Mouse (Mus musculus) neural tube, embryonic 11.5 days (tissue): ENCODE measurements around the gene Lhx9. TPM values are rescaled to one million over a fixed set of nuclear protein-coding genes. Genes with fewer than 3 reads are reported as not detected.
"Not testable (repeated sequence)": the region's sequence is repeated elsewhere in the genome, so short reads cannot be mapped to it uniquely, and the experiment has no call there.

ENCODE experiments used
- ATAC-seq: fragments of 200-750 bp; cut with Nextera tagmentation; 2 replicates; pipeline ENCODE4 v1.8.0; 2017; ENCODE audit warnings: moderate number of reproducible peaks, mild to moderate bottlenecking, moderate TSS enrichment, moderate library complexity; ENCODE audit not compliant: insufficient read depth, low FRiP score, low TSS enrichment
- DNase-seq: peaks from one replicate; pipeline ENCODE4 v3.0.0-alpha.2; 2015; ENCODE audit warnings: low spot score
- H3K27ac ChIP-seq: fragments of 300-500 bp; sonication (generic); 2 replicates; pipeline ENCODE4 v1.5.1; 2014; ENCODE audit warnings: low read depth, mild to moderate bottlenecking, low read length
- H3K27me3 ChIP-seq: fragments of 300-500 bp; sonication (generic); 2 replicates; pipeline ENCODE4 v1.6.1; 2014; ENCODE audit warnings: mild to moderate bottlenecking, low read length, mixed read lengths; ENCODE audit not compliant: control insufficient read depth, insufficient read depth
- H3K36me3 ChIP-seq: fragments of 300-500 bp; sonication (generic); 2 replicates; pipeline ENCODE4 v1.6.1; 2014; ENCODE audit warnings: mild to moderate bottlenecking, low read length, moderate library complexity, mixed read lengths; ENCODE audit not compliant: control insufficient read depth, insufficient read depth
- H3K4me1 ChIP-seq: fragments of 300-500 bp; sonication (generic); 2 replicates; pipeline ENCODE4 v1.6.1; 2014; ENCODE audit warnings: low read length, mixed read lengths; ENCODE audit not compliant: control insufficient read depth, insufficient read depth
- H3K4me2 ChIP-seq: fragments of 300-500 bp; sonication (generic); 2 replicates; pipeline ENCODE4 v1.6.1; 2014; ENCODE audit warnings: low read depth, mild to moderate bottlenecking, moderate library complexity
- H3K4me3 ChIP-seq: fragments of 300-500 bp; sonication (generic); 2 replicates; pipeline ENCODE4 v1.5.1; 2014; ENCODE audit warnings: low read depth, low read length
- H3K9ac ChIP-seq: fragments of 300-500 bp; sonication (generic); 2 replicates; pipeline ENCODE4 v1.6.1; 2014; ENCODE audit warnings: mild to moderate bottlenecking, low read length
- H3K9me3 ChIP-seq: fragments of 300-500 bp; sonication (generic); 2 replicates; pipeline ENCODE4 v1.6.1; 2016; ENCODE audit warnings: low read length; ENCODE audit not compliant: control insufficient read depth
- WGBS: fragments of 180-500 bp; shearing (Covaris S2); extraction: QIAGEN DNeasy Blood & Tissue Kit; methylation state at CpG from one replicate; pipeline ENCODE4 v1.1.7; 2014; 5-methylcytosine and 5-hydroxymethylcytosine counted together
- polyA plus RNA-seq: library from polyadenylated mRNA; unstranded; fragments of >200 nt; fragmentation: Nextera tagmentation; extraction: Ambion mirVana; gene quantifications from 2 replicates; pipeline ENCODE4 v1.2.1, GENCODE M21; 2014

Gene Lhx9
- 10.6 and 11.4 TPM in 2 replicates for polyA plus RNA-seq

DNA sequence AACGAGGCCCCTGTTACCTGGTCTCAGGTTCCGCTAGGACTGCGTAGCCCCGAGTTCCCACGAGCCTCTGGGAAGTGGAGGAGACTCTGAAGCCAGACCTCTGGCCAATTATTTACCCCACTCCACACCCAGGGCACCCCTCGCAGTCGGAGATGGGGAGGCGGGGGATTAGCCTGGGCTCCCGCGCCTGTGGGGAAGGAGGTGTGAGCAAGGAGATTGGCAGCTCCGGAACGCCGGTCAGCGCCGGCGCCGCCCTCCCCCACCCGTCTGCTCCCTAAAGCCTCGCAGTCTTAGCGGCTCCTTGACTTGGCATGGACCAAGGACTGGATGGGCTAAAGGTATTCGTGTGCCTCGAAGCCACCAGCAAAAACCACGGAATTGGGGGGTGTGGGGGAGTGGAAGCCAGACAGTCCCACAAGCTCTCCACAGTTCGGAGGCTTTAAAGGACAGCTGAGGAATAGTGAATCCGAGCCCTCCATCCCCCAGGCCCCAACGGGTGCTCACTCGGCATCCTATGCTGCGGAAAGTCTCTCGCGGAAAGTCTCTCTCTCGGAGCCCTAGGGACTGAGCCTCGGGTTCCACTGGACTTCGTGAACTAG, at the start of gene Lhx9:
Gene Lhx9, minus strand, starts transcription at position 67 of the 599 bp plus-strand sequence.
- Histone ChIP-seq H3K4me3 (peak within 1 kb of the TSS; percentile 21), H3K9me3 (no peaks in the 10 kb centered on the region), H3K27ac (no peak within 1 kb of the TSS), H3K4me2 (peak within 1 kb of the TSS; percentile 40), H3K36me3 (no peaks in the 10 kb centered on the region), H3K27me3 (peaks cover 65% of the 10 kb centered on the region), H3K4me1 (peaks cover 6% of the 10 kb centered on the region; the same call in 1 of the 2 replicates), H3K9ac (no peak within 1 kb of the TSS)
- peak; percentile 59 for ATAC-seq
- under 1% methylated on average over 33 of the region's 33 CpGs for WGBS
- DNase-seq, result peak; percentile 67

- H3K4me1 ChIP-seq, result no peaks in the 10 kb centered on the region
- H3K36me3 ChIP-seq, result no peaks in the 10 kb centered on the region
- ATAC-seq (no peak), DNase-seq (no peak)
- no peak overlapping the region for H3K9ac ChIP-seq
- H3K27ac ChIP-seq, result no peak overlapping the region
- no peak overlapping the region for H3K4me3 ChIP-seq
- H3K4me2 ChIP-seq, result no peak overlapping the region
- no peaks in the 10 kb centered on the region for H3K9me3 ChIP-seq
- H3K27me3 ChIP-seq, result no peaks in the 10 kb centered on the region
- 81% methylated on average over 3 of the region's 3 CpGs for WGBS
Measured at GRCm38 (mm10) chr1:138896088-138896487, 47.7 kb upstream of the Lhx9 start.

- WGBS, result 97% methylated on average over 14 of the region's 14 CpGs
Measured at GRCm38 (mm10) chr1:138877470-138878254, 29.3 kb upstream of the Lhx9 start.

GRCm38 (mm10) chr1:138876371-138877045, 28.1 kb upstream of the Lhx9 start:
- Histone ChIP-seq H3K27ac (no peak overlapping the region), H3K9ac (no peak overlapping the region), H3K36me3 (no peaks in the 10 kb centered on the region), H3K4me3 (no peak overlapping the region), H3K4me2 (no peak overlapping the region), H3K9me3 (no peaks in the 10 kb centered on the region), H3K4me1 (no peaks in the 10 kb centered on the region), H3K27me3 (no peaks in the 10 kb centered on the region)
- ATAC-seq (no peak), DNase-seq (no peak)
- WGBS, result 78% methylated on average over 16 of the region's 16 CpGs

More at GRCm38 (mm10) chr1:138877470-138878254, 29.3 kb upstream of the Lhx9 start:
- no peaks in the 10 kb centered on the region for H3K36me3 ChIP-seq
- no peak for ATAC-seq
- no peak overlapping the region for H3K27ac ChIP-seq
- no peak overlapping the region for H3K9ac ChIP-seq
- no peaks in the 10 kb centered on the region for H3K27me3 ChIP-seq
- H3K4me3 ChIP-seq, result no peak overlapping the region
- DNase-seq, result no peak
- no peaks in the 10 kb centered on the region for H3K9me3 ChIP-seq
- no peak overlapping the region for H3K4me2 ChIP-seq
- no peaks in the 10 kb centered on the region for H3K4me1 ChIP-seq

GRCm38 (mm10) chr1:138856101-138856950, 7.9 kb upstream of the Lhx9 start, which contains the start of gene 2310009B15Rik:
2310009B15Rik (minus strand) TSS chr1:138856852.
- H3K4me3 ChIP-seq, result peak within 1 kb of the TSS; percentile 36
- not testable (repeated sequence) for H3K4me1 ChIP-seq, H3K36me3 ChIP-seq, H3K9me3 ChIP-seq, H3K27me3 ChIP-seq
- ATAC-seq (peak; percentile 99), DNase-seq (peak; percentile 88)
- peak within 1 kb of the TSS; percentile 44 for H3K9ac ChIP-seq
- peak within 1 kb of the TSS; percentile 20; the same call in 1 of the 2 replicates for H3K4me2 ChIP-seq
- WGBS, result 0% methylated on average over 36 of the region's 79 CpGs
- 0 out of 2 replicates have a peak within 1 kb of the TSS, but pooled peaks have one; percentile 53 for H3K27ac ChIP-seq

DNA sequence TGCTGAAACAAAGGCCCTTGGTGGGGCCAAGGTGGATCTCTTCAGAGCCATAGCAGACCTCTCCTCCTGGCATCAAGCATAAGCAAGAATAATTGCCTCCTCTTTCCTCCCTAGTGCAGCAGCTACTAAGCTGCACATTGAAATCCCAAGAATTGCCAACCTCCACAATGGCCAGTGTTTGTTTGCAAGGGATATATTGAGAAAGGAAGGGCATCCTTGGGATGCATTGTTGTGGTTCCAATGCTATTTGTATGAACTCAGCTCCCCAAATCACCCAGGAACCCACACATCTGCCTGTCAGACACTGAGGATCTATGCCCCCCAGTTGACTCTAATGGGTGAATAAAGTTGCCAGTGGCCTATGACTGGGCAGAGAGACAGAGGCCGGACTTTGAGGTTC, 2.4 kb upstream of the Lhx9 start:
- WGBS, result 78% methylated on average over 1 of the region's 1 CpGs
- DNase-seq (no peak), ATAC-seq (no peak)
- no peak overlapping the region for H3K27ac ChIP-seq
- no peak overlapping the region for H3K4me3 ChIP-seq
- no peak overlapping the region for H3K9ac ChIP-seq
- H3K27me3 ChIP-seq, result peaks cover 42% of the 10 kb centered on the region
- no peak overlapping the region for H3K4me2 ChIP-seq
- H3K4me1 ChIP-seq, result peaks cover 6% of the 10 kb centered on the region; the same call in 1 of the 2 replicates
- no peaks in the 10 kb centered on the region for H3K9me3 ChIP-seq
- no peaks in the 10 kb centered on the region for H3K36me3 ChIP-seq

DNA sequence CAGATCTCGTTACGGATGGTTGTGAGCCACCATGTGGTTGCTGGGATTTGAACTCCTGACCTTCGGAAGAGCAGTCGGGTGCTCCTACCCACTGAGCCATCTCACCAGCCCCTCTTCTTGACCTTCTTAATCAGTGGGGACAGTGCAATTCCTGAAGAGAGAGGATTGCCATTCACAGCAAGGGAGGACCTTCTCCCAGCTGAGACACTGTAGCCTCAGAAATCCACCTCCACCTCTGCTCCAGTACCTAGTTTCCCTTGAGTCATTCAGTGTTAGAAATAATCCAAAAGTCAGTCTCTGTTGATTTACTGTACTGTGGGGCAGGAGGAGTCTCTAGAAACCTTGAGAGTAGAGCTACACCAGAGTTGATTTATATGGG, 1.8 kb upstream of the Lhx9 start:
- no peak overlapping the region for H3K27ac ChIP-seq
- ATAC-seq (no peak), DNase-seq (no peak)
- no peak overlapping the region for H3K4me2 ChIP-seq
- no peak overlapping the region for H3K9ac ChIP-seq
- WGBS, result 33% methylated on average over 2 of the region's 4 CpGs
- H3K4me3 ChIP-seq, result no peak overlapping the region
- no peaks in the 10 kb centered on the region for H3K9me3 ChIP-seq
- H3K36me3 ChIP-seq, result no peaks in the 10 kb centered on the region
- peaks cover 49% of the 10 kb centered on the region for H3K27me3 ChIP-seq
- peaks cover 6% of the 10 kb centered on the region; the same call in 1 of the 2 replicates for H3K4me1 ChIP-seq

- Histone ChIP-seq H3K4me3 (no peak overlapping the region), H3K9me3 (no peaks in the 10 kb centered on the region), H3K36me3 (no peaks in the 10 kb centered on the region), H3K27ac (no peak overlapping the region), H3K4me2 (no peak overlapping the region), H3K4me1 (peaks cover 6% of the 10 kb centered on the region; the same call in 1 of the 2 replicates), H3K27me3 (peaks cover 54% of the 10 kb centered on the region), H3K9ac (no peak overlapping the region)
- 4% methylated on average over 8 of the region's 8 CpGs for WGBS
- DNase-seq (no peak), ATAC-seq (no peak)
Measured at GRCm38 (mm10) chr1:138849531-138850160, 1.3 kb upstream of the Lhx9 start.
